Mouse (Mus musculus) v-Abl transformed pro-B cells (cell line): ENCODE data around the gene Gm20604.

Source experiments
- in situ Hi-C, 2 experiments: fragments of 400-800 bp; cut with MboI; formaldehyde crosslinking; loops; one replicate each; pipeline ENCODE4 v1.15.1; 2025; ENCODE audit not compliant: unreplicated experiment in 2 of 2

Gene Gm20604

GRCm38 (mm10) chr12:102713153-102713865 is 45.2 kb downstream of the Gm20604 start:
- in situ Hi-C loops, result no loop called here

- in situ Hi-C loops, result no loop called here
These were observed 47.6 kb downstream of the Gm20604 start for GRCm38 (mm10) chr12:102710851-102711375.

DNA sequence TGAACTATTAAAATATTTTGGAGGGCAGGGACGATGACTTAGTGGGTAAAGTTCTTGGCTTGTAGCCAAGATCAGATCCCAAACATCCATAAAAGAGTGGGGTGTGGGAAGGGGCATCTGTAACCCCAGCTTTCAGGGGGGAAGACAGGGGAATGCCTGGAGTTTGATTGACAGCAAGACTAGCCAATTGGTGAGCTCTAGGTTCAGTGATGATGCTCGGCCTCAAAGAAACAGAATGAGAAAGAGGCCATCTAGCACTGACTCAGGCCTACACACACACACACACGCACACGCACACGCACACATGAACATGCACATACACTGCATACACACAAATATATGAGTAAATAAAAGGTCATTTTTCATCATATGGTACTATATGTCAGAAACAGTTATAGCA is 48.6 kb downstream of the Gm20604 start:
- in situ Hi-C loops, result loop anchor here (5.0 kb wide), 4 partner anchors 63 to 183 kb away; no protein-coding TSS in a partner anchor

- in situ Hi-C loops, result loop anchor here (5.0 kb wide), 4 partner anchors 61 to 181 kb away; no protein-coding TSS in a partner anchor
These were observed 50.3 kb downstream of the Gm20604 start for GRCm38 (mm10) chr12:102708220-102708619.

DNA sequence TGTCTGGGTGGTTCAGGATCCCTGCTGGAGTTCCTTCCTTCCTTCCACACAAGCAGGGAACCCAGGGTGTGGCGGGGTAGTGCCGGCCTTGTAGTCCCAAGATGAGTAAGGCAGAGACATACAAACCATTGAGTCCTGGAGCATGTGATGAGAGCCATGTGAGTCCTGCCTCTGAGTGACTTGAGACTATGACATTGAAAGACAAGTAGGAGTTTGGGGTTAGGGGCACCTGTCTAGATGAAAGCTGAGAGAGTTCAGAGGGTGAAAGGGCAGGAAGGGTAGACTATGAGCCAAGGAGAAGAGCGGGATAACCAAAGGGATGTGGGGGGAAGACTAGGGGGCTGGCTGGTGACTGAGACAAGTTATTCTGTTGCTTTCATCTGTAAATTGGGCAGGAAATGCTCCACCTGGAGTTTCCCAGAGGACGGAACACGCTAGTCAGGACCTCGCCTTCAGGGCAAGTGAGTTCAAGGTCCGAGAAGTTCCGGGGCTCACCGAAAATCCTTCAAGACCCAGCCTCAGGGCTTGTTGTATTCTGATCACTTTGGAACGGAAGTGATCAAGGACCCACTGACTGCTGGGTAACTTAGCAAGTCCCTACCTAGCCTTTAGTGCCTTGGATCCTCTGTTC is 51.5 kb downstream of the Gm20604 start:
- in situ Hi-C loops, result loop anchor here (5.0 kb wide), 4 partner anchors 60 to 180 kb away; no protein-coding TSS in a partner anchor

GRCm38 (mm10) chr12:102705906-102706640 is 52.4 kb downstream of the Gm20604 start:
- in situ Hi-C loops, result loop anchor here (5.0 kb wide), 4 partner anchors 59 to 179 kb away; no protein-coding TSS in a partner anchor

GRCm38 (mm10) chr12:102705216-102705871 is 53.1 kb downstream of the Gm20604 start:
- in situ Hi-C loops, result loop anchor here (5.0 kb wide), 4 partner anchors 58 to 178 kb away; no protein-coding TSS in a partner anchor

DNA sequence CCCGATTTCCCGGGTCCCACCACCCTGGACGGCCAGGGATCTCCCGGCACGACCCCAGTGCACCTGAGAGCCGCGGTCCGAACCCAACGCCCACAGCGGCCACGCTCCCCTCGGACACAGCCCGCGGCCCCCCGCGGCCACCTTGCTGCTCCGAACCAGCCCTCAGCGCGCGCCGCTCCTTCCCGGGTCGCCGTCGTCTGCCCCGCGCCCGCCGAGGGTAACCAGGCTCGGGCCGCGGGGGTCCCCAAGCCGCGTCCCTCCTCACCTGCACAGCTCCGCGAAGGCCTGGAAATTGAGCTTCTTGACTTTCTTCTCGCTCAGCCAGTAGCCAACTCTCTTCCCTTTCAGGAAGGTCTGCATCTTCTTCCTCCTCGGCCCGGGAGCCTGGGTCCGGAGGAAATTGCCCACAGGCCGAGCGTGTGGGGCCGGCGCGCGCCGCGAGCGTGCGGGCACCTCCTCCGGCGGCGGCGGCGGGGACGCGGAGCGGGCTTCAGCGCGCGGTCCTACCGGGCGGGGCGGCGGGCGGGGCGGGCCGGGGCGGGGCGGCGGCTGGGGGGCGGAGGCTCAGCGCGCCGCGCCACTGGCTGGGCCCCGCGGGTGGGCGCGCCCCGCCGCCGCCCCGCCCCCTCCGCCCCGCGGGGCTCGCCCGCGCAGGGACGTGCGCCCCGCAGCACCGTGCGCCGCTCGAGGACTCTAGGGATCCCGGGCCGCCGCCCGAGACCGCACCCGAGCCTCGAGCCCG is 53.8 kb downstream of the Gm20604 start, which contains the start of gene Itpk1:
Gene Itpk1, minus strand, starts transcription at position 474 of the 742 bp plus-strand sequence.
- in situ Hi-C loops, result loop anchor here (5.0 kb wide), 4 partner anchors 57 to 177 kb away; no protein-coding TSS in a partner anchor

DNA sequence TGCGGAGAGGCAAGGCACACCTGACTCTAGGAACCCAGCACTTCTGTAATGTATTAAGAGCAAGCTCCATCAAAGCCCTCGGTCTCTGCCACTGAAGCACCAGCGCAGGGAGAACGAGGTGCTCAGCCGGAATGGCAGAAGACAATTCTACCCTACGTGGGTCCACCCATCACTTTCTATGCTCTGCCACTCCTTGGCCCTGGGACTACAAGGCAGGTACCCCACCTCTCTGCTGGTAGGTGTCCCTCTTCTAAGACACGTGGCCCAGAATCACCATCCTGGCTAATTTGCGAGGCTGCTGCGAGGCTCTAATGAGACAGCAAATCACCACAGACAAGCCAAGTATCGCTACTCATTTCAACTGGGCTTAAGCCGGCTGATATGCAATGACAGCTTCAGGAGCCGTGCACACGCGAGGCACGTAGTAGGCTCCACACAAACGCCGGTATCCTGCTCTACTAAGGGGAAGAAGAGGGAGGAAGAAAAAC is 54.5 kb downstream of the Gm20604 start:
- in situ Hi-C loops, result no loop called here

DNA sequence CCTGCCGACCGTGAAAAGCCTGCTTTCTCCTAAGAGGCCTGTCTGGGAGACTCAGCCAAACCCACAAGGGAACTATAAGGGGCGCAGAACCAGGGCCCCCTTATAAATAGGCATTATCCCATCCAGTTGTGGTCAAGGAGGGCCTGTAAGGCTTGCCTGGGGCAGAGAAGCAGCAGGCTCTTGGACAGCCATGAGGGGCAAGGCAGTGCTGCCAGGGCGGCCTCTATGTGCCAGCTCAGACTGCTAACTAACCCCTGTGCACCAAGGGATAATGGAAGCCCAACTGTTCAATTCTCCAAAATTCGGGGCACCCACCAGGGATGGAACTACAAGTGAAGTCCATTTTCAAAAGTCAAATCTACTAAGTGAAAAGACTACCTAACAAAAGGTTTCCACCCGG is 55.0 kb downstream of the Gm20604 start:
- in situ Hi-C loops, result no loop called here

DNA sequence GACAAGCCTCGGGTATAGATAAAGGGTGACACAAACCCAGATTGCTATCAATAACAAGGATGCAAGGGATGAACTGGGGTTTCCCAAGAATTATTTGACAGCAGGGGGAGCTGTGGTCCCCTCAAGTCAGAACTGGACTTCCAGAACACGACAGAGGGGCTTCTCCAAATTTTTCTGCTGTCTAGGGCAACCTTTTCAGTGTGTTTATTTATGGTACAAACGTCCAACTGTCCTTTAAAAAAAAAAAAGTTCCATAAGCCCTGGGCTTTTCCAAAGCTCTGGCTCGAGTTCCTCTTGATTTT is 55.4 kb downstream of the Gm20604 start:
- in situ Hi-C loops, result no loop called here

GRCm38 (mm10) chr12:102702356-102703110 is 55.9 kb downstream of the Gm20604 start:
- in situ Hi-C loops, result no loop called here

GRCm38 (mm10) chr12:102701691-102702207 is 56.7 kb downstream of the Gm20604 start:
- in situ Hi-C loops, result no loop called here

DNA sequence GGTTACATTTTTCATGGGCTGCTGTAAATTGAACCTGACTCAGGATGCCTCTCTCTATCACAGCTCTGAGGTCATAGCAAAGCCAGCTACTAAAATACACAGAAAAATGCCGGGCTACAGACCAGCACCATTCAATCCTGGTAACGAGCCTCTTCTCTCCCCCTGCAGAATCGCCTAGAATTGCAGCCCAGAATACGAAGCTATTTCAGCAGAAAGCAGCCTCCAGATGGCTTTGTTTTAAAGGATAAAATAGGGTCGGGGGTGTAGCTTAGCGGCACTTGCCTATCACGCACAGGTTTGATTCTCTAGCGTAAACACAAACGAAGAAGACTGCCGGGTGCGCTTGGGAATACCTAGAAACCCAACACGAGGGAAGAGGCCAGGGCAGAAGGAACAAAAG is 58.0 kb downstream of the Gm20604 start:
- in situ Hi-C loops, result no loop called here

GRCm38 (mm10) chr12:102699156-102699555 is 59.3 kb downstream of the Gm20604 start:
- in situ Hi-C loops, result no loop called here

- in situ Hi-C loops, result no loop called here
These were observed 60.3 kb downstream of the Gm20604 start for GRCm38 (mm10) chr12:102698089-102698684.

DNA sequence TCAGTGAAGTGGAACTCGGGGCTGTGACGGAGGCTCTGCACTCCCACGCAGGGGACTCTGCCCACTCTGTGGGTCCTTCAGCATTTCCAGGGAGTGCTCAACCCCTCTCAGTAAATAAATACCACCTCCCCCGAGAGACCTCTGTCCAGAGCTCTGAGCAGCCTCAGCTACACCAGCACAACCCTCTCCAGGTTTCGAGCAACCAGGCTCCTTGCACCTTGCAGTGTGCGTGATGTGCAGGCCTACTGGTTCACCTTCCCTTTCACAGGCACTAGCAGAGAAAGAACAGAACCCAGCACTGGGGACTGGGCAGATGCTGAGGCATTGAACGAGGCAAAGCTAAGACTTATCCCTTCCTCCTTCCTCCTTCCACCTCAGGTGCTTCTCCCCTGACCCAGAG is 61.1 kb downstream of the Gm20604 start:
- in situ Hi-C loops, result no loop called here

DNA sequence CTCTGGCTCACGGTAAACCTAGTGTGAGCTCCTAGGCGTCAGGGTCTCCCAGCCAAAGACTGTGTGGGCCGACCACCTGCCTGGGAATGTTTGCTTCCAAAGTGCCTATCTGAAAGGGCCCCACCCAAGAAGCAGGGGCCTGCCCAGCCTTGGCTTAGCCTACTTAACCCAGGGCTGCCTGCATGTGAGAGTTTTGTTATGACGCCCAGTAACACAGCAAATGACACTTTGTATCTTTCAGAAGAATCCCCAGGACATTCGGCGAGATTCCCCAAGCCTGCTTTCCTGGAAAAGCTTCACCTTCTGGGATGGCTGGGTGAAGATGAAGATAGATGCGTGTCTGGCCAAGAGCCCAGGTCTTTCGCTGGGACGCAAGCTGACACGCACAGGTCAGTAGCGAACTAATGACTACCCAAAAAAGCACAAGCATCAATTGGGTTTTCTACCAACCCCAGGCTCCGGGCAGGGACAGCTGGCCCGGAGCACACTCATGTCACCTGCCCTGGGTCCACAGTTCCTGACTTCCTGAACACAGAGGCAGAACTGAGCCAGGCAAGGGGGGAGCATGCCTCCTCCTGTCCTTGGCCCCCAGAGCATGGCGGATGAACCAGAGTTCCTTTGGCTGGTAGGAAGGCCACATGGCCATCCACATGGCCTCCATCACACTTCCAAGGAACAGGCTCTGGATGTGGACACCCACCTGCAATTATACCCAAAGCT is 61.7 kb downstream of the Gm20604 start:
- in situ Hi-C loops, result no loop called here
